Mouse (Mus musculus): ENCODE data around the gene Rasgrp4. TPM values are rescaled to one million over a fixed set of nuclear protein-coding genes. Genes with fewer than 3 reads are reported as not detected.
A peak's percentile ranks its signal among the peaks of the same experiment; 100 is the strongest.

The Rasgrp4 gene
- polyA plus RNA-seq, 2 experiments: 0.43 to 4.8 TPM

DNA sequence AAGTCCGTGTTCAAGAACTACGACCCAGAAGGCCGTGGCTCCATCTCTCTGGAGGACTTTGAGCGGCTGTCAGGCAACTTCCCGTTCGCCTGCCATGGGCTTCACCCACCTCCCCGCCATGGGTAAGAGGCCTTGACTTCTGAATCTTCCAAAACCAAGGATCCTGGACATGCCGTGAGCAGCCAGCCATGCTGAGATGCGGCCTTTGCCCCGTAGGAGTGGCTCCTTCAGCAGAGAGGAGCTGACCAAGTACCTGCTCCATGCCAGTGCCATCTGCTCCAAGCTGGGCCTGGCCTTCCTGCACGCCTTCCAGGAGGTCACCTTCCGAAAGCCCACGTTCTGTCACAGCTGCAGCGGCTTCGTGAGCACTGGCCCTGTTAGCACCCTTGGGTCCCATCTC, 14.1 kb downstream of the Rasgrp4 start:
- Histone ChIP-seq H3K9ac (ENCODE audit: low read depth, low read length, severe bottlenecking) (no peak overlapping the region), H3K4me1 (ENCODE audit: control insufficient read depth, insufficient read depth, low read length) (no peaks in the 10 kb centered on the region), H3K27me3 (ENCODE audit: control insufficient read depth, insufficient read depth, low read length) (no peaks in the 10 kb centered on the region), H3K4me2 (replicated peaks; ENCODE audit: low read depth, low read length, severe bottlenecking) (no peak overlapping the region), H3K27ac (replicated peaks; ENCODE audit: low read depth, low read length) (no peak overlapping the region), H3K9me3 (ENCODE audit: control insufficient read depth, low read length) (no peaks in the 10 kb centered on the region), H3K36me3 (ENCODE audit: control insufficient read depth, insufficient read depth, low read length) (no peaks in the 10 kb centered on the region; the same call in 1 of the 2 replicates), H3K4me3 (replicated peaks; ENCODE audit: low read length) (no peak overlapping the region)
- no peak for TF ChIP-seq POLR2A (IDR thresholded peaks at IDR 0.05; ENCODE audit: borderline replicate concordance, extremely low read depth, insufficient read depth, insufficient read length)
- ATAC-seq (ENCODE audit: low FRiP score, low read depth) (no peak), DNase-seq (ENCODE audit: low spot score) (no peak)
- WGBS: 92% methylated on average over 15 of the region's 15 CpGs

DNA sequence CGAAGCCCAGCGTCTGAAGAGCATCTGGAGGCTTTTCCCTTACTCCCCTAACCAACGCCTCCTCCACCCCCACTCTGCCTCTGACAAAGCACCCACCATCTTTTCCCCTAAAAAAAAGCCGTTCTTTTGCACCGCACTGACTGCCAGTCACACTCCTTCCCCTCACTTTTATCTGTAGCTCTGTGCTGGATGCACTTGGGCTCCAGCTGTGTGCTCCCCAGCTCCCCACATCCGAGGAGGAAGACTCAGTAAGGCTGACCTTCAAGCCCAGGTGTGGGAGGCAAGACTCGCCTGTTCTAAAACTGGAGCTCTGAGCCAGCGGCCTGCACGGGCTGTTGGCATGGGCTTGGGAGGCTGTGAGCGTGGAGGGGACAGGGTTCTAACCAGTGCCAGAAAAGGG, 16.8 kb downstream of the Rasgrp4 start:
- Histone ChIP-seq H3K4me3 (replicated peaks; ENCODE audit: low read length) (no peak overlapping the region), H3K27ac (replicated peaks; ENCODE audit: low read depth, low read length) (no peak overlapping the region), H3K36me3 (ENCODE audit: control insufficient read depth, insufficient read depth, low read length) (no peaks in the 10 kb centered on the region; the same call in 1 of the 2 replicates), H3K9ac (ENCODE audit: low read depth, low read length, severe bottlenecking) (no peak overlapping the region), H3K4me2 (replicated peaks; ENCODE audit: low read depth, low read length, severe bottlenecking) (no peak overlapping the region), H3K4me1 (ENCODE audit: control insufficient read depth, insufficient read depth, low read length) (peaks cover 6% of the 10 kb centered on the region), H3K9me3 (ENCODE audit: control insufficient read depth, low read length) (no peaks in the 10 kb centered on the region), H3K27me3 (ENCODE audit: control insufficient read depth, insufficient read depth, low read length) (no peaks in the 10 kb centered on the region)
- ATAC-seq (ENCODE audit: low FRiP score, low read depth) (no peak), DNase-seq (ENCODE audit: low spot score) (no peak)
- no peak for TF ChIP-seq POLR2A (IDR thresholded peaks at IDR 0.05; ENCODE audit: borderline replicate concordance, extremely low read depth, insufficient read depth, insufficient read length)
- WGBS: 70% methylated on average over 10 of the region's 10 CpGs

DNA sequence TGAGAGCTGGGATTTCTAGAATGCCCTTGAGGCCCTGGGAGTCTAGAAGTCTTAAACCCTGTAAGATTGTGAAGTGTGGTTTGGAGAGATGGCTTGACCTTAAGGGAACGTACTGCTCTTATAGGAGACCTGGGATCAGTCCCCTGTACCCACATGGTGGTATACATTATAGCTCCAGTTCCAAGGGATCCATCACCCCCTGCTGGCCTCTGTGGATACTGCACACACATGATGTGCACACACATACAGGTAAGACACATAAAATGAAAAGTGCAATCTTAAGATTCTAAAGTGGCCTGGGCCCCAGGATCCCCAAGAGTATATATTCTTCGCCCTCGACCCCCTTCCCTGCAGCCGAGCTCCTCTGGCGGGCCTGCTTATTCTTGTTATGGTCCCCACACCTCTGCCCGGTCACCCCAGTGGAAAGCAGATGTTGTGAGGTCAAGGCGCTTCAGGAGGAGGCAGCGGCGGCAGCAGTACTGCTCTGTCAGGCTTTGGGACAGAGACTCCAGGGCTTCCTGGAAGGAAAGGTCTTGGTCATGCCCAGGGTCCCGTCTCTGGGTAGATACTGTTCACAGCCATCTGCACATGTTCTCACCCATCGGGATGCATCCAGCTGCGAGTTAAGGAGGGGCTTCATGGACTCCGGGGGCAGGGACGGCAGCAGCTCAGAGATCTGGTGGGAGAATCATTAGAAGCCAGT, 19.5 kb downstream of the Rasgrp4 start:
- Histone ChIP-seq H3K27me3 (ENCODE audit: control insufficient read depth, insufficient read depth, low read length) (peaks cover 12% of the 10 kb centered on the region), H3K27ac (replicated peaks; ENCODE audit: low read depth, low read length) (no peak overlapping the region), H3K4me2 (replicated peaks; ENCODE audit: low read depth, low read length, severe bottlenecking) (no peak overlapping the region), H3K36me3 (ENCODE audit: control insufficient read depth, insufficient read depth, low read length) (no peaks in the 10 kb centered on the region; the same call in 1 of the 2 replicates), H3K4me1 (ENCODE audit: control insufficient read depth, insufficient read depth, low read length) (peaks cover 6% of the 10 kb centered on the region), H3K9ac (ENCODE audit: low read depth, low read length, severe bottlenecking) (no peak overlapping the region), H3K9me3 (ENCODE audit: control insufficient read depth, low read length) (no peaks in the 10 kb centered on the region), H3K4me3 (replicated peaks; ENCODE audit: low read length) (no peak overlapping the region)
- WGBS: 93% methylated on average over 14 of the region's 14 CpGs
- no peak for TF ChIP-seq POLR2A (IDR thresholded peaks at IDR 0.05; ENCODE audit: borderline replicate concordance, extremely low read depth, insufficient read depth, insufficient read length)
- no peak for ATAC-seq (ENCODE audit: low FRiP score, low read depth)
- no peak for DNase-seq (ENCODE audit: low spot score)

GRCm38 (mm10) chr7:29155196-29155837, 20.7 kb downstream of the Rasgrp4 start:
- 16% methylated on average over 18 of the region's 37 CpGs for WGBS
- Histone ChIP-seq H3K9ac (ENCODE audit: low read depth, low read length, severe bottlenecking) (peak overlapping the region; percentile 66), H3K4me3 (replicated peaks; ENCODE audit: low read length) (peak overlapping the region; percentile 75), H3K4me2 (replicated peaks; ENCODE audit: low read depth, low read length, severe bottlenecking) (peak overlapping the region; percentile 96), H3K4me1 (ENCODE audit: control insufficient read depth, insufficient read depth, low read length) (peaks cover 6% of the 10 kb centered on the region), H3K9me3 (ENCODE audit: control insufficient read depth, low read length) (no peaks in the 10 kb centered on the region), H3K27ac (replicated peaks; ENCODE audit: low read depth, low read length) (peak overlapping the region; percentile 77), H3K36me3 (ENCODE audit: control insufficient read depth, insufficient read depth, low read length) (no peaks in the 10 kb centered on the region; the same call in 1 of the 2 replicates), H3K27me3 (ENCODE audit: control insufficient read depth, insufficient read depth, low read length) (peaks cover 14% of the 10 kb centered on the region)
- ATAC-seq (ENCODE audit: low FRiP score, low read depth): peak; percentile 89
- peak; percentile 76 for DNase-seq (ENCODE audit: low spot score)
- TF ChIP-seq POLR2A (IDR thresholded peaks at IDR 0.05; ENCODE audit: borderline replicate concordance, extremely low read depth, insufficient read depth, insufficient read length): no peak

DNA sequence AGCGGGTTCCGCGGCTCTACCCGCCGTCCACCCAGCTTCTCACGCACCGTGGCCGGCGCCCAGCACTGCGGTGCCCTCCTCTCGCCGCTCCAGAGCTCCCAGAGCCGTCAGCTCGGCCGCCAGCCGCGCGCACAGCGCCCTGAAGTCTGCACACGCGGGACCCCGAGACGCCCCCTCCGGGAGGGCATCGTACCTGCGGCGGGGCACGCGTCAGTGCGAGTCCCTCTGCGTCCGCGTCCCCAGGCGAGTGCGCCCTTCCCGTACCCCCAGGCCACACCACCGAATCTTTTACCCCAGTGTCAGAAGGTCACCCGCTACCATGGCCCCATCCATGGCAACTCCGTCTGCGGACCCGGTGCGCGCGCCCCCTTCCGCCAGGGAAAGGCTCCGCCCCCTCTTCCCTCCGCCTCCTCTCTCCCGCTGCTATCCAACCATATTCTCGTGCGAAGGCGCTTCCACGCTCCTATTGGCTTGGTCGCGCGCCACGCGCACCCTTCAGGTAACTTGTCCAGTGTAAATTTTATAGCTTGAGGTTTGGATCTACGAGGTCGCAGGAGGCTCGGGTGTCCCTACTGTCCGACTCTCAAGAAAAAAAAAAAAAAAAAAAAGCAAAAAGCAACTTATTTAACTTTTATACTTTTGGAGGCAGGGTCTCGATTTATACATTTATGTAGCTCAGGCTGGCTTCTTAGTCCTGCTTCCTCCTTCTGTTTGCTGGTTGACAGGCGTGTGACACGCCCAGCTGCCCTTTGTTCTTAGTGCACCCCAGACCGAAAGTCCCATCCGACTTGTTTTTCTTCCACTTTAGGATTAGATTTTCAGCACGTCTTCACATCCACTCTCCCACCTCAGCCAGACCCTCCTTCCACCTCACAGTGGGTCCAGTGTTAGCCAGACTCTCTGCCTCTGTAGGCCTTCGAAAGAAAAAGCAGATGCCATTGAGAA, 21.5 kb downstream of the Rasgrp4 start, which contains the start of gene Fam98c:
Fam98c (minus strand) TSS at position 397 of the 945 bp plus-strand sequence.
- H3K9me3 ChIP-seq (ENCODE audit: control insufficient read depth, low read length): no peaks in the 10 kb centered on the region
- H3K4me2 ChIP-seq (replicated peaks; ENCODE audit: low read depth, low read length, severe bottlenecking): peak within 1 kb of the TSS; percentile 96
- 4% methylated on average over 68 of the region's 68 CpGs for WGBS
- ATAC-seq (ENCODE audit: low FRiP score, low read depth) (peak; percentile 83), DNase-seq (ENCODE audit: low spot score) (peak; percentile 89)
- peaks cover 6% of the 10 kb centered on the region for H3K4me1 ChIP-seq (ENCODE audit: control insufficient read depth, insufficient read depth, low read length)
- H3K27me3 ChIP-seq (ENCODE audit: control insufficient read depth, insufficient read depth, low read length): peaks cover 14% of the 10 kb centered on the region
- H3K9ac ChIP-seq (ENCODE audit: low read depth, low read length, severe bottlenecking): peak within 1 kb of the TSS; percentile 66
- H3K27ac ChIP-seq (replicated peaks; ENCODE audit: low read depth, low read length): peak within 1 kb of the TSS; percentile 77
- no peak for TF ChIP-seq POLR2A (IDR thresholded peaks at IDR 0.05; ENCODE audit: borderline replicate concordance, extremely low read depth, insufficient read depth, insufficient read length)
- H3K4me3 ChIP-seq (replicated peaks; ENCODE audit: low read length): peak within 1 kb of the TSS; percentile 75
- H3K36me3 ChIP-seq (ENCODE audit: control insufficient read depth, insufficient read depth, low read length): peaks cover 5% of the 10 kb centered on the region

Data from limb, embryonic 14.5 days (tissue).